Mouse (Mus musculus) T-helper 17 cell (primary cell): ENCODE results near the gene Strc.
"Not testable (repeated sequence)": the region's sequence is repeated elsewhere in the genome, so short reads cannot be mapped to it uniquely, and the experiment has no call there.

Experiments
- in situ Hi-C, 2 experiments: fragments of 300-600 bp; cut with MboI, MseI; formaldehyde crosslinking; loops; 1 replicate in 1 of 2; 2 replicates in 1 of 2; pipeline ENCODE4 v1.15.1; 2025; ENCODE audit warnings: high pct_unique_total_duplicates in 2 of 2

Gene Strc

GRCm38 (mm10) chr2:121386961-121387575, at the start of gene Strc:
Gene Strc (minus strand): TSS chr2:121387168.
- in situ Hi-C loops: not testable (repeated sequence)

DNA sequence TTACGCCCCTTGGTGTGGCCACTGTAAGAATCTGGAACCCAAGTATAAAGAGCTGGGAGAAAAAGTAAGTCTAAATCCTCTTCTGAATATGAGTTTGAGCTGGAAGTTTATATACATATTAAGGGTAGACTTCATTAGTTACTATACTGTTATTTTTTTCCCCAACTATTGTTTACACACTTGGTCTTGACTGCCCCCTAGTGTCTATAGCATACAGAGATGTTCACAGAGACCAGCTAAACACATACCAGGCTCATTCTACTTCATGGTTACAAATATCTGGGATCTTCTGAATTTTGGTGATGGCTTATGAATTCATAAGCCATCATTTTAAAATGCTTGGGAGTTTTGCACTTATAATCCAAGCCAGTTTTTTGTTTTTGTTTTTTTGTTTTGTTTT, 47.9 kb upstream of the Strc start:
- in situ Hi-C loops: no loop called here

DNA sequence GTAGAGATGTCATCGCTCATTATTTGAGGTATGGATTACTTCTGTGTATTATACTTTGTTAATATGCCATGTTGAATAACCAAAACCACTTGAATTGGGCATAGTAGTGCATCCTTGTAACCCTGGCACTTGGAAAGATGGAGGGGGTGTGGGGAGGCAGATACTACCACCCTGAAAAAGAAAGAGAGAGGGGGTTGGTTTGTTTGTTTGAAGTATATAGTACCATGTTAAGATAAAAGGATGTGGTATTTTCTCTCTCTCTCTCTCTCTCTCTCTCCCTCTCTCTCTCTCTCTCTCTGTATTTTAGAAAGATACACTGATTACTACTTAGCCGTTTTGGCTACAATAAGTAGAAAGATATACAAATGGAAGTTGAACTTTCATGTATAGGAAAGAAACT, 38.9 kb upstream of the Strc start:
- in situ Hi-C loops: no loop called here

- in situ Hi-C loops: no loop called here
Measured at GRCm38 (mm10) chr2:121423166-121423565, 36.2 kb upstream of the Strc start.

- in situ Hi-C loops: no loop called here
Measured at GRCm38 (mm10) chr2:121418476-121418875, 31.5 kb upstream of the Strc start.

GRCm38 (mm10) chr2:121416356-121416755, 29.4 kb upstream of the Strc start:
- in situ Hi-C loops: no loop called here

GRCm38 (mm10) chr2:121415591-121415990, 28.6 kb upstream of the Strc start:
- in situ Hi-C loops: no loop called here

DNA sequence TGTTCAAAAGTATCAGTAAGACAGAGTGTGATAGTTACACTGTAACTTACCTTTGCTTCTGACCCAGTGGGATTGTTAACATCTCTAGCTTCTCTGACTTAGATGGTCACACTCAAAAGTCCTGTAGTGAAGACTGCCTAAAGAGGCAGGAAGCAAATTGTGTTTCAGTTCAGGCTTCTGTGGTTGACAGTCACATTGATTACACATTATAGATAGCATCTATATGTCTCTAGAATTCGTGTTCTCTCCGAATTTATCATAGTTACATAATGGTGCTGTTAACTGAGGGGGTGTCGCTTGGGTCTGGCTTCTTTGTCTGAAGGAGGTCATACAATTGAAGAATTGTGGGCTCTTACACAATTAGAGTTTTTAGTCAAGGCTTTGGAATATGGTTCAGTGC, 28.1 kb upstream of the Strc start:
- in situ Hi-C loops: no loop called here

GRCm38 (mm10) chr2:121414139-121414685, 27.2 kb upstream of the Strc start:
- in situ Hi-C loops: no loop called here

GRCm38 (mm10) chr2:121413387-121414042, 26.5 kb upstream of the Strc start, which contains the start of the genes Pdia3 and Catsper2:
Gene Pdia3 (plus strand): TSS chr2:121413775.
Gene Catsper2 (minus strand): TSS chr2:121413792.
- in situ Hi-C loops: no loop called here

GRCm38 (mm10) chr2:121412843-121413386, 25.9 kb upstream of the Strc start:
- in situ Hi-C loops: no loop called here

GRCm38 (mm10) chr2:121408160-121408559, 21.2 kb upstream of the Strc start:
- in situ Hi-C loops: loop anchor here in 1 of 2 experiments (5.0 kb wide), 1 partner anchor 34 kb away; the partner anchor contains the start of gene Ell3

- in situ Hi-C loops: no loop called here
Measured at GRCm38 (mm10) chr2:121403296-121403695, 16.3 kb upstream of the Strc start.

- in situ Hi-C loops: loop anchor here in 1 of 2 experiments (5.0 kb wide), 2 partner anchors 39 to 214 kb away; partner anchors contain the start of genes Ckmt1 and Ppip5k1
Measured at GRCm38 (mm10) chr2:121396624-121397023, 9.7 kb upstream of the Strc start.

DNA sequence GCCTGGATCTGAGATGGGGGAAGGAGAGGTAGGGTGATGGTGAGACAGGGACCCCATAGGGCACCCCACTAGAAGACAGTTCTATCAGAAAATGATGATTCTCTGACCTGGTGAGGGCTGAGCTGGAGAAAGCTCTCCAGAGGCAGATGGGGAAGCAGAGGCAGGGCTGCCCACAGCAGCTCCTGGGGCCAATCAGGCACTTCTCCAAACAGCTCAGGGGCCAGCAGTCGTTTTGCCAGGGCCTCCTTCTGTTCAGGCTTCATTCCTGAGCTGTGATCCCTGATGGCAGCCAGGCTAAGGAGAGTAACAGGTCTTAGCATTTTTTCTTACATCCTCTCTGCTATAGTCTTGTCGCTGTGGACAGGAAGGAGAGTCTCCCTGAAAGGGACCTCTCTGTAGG, 12.2 kb downstream of the Strc start:
- in situ Hi-C loops: loop anchor here in 1 of 2 experiments (5.0 to 25.0 kb wide), 2 partner anchors 47 to 1637 kb away; partner anchors contain the start of gene Itpka

DNA sequence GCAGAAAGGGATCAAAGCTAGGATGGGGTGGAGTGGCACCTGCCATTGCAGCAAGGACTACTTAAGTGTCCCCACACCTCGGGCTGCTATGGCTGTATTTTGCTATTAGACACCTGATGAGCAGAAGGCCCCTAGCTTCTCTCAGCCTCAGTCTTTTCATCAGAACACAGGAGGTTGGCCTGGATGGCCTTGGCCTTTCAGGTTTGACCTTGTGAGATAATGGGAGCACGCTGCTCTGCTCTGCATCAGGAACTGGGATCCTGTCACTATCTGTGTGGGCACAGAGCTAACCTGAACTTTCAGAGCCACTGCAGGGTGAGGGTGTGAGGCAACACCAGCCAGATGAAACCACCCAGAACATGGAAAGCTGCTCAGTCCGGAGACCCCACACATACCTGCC, 14.7 kb downstream of the Strc start:
- in situ Hi-C loops: loop anchor here in 1 of 2 experiments (5.0 to 25.0 kb wide), 2 partner anchors 45 to 1635 kb away; partner anchors contain the start of gene Itpka

GRCm38 (mm10) chr2:121370921-121371320, 16.0 kb downstream of the Strc start:
- in situ Hi-C loops: loop anchor here in 1 of 2 experiments (5.0 to 25.0 kb wide), 2 partner anchors 44 to 1634 kb away; partner anchors contain the start of gene Itpka

GRCm38 (mm10) chr2:121368831-121369230, 18.1 kb downstream of the Strc start:
- in situ Hi-C loops: loop anchor here in 1 of 2 experiments (25.0 kb wide), 1 partner anchor 1632 kb away; the partner anchor contains the start of gene Itpka

GRCm38 (mm10) chr2:121363656-121364055, 23.3 kb downstream of the Strc start:
- in situ Hi-C loops: loop anchor here in 1 of 2 experiments (25.0 kb wide), 1 partner anchor 1626 kb away; the partner anchor contains the start of gene Itpka

DNA sequence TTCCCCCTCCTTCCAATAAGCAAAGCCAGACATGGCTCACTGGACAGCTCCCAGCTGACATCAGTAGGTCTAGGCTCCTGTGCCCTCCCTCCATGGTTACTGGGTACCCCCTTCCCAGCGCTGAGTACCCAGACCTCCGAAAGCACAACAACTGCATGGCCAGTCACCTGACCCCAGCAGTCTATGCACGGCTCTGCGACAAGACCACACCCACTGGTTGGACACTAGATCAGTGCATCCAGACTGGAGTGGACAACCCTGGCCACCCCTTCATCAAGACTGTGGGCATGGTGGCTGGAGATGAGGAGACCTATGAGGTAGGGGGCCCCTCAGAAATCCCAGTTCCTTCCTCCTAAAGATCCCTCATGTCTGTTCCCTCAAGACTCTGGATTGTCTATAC, 27.5 kb downstream of the Strc start:
- in situ Hi-C loops: loop anchor here (5.0 to 25.0 kb wide), 2 partner anchors 38 to 1622 kb away; partner anchors contain the start of gene Itpka (in 1 of the 2)

- in situ Hi-C loops: loop anchor here (5.0 to 25.0 kb wide), 2 partner anchors 39 to 1621 kb away; partner anchors contain the start of gene Itpka (in 1 of the 2)
Measured at GRCm38 (mm10) chr2:121358381-121358780, 28.6 kb downstream of the Strc start.
